Mouse (Mus musculus) ES-E14 (cell line): ENCODE measurements around the gene Cramp1l. TPM values are rescaled to one million over a fixed set of nuclear protein-coding genes. Genes with fewer than 3 reads are reported as not detected.

Source experiments
- DNase-seq: peaks from one replicate; pipeline ENCODE4 v3.0.0-alpha.2; 2013; ENCODE audit warnings: low read depth, low spot score
- H3K27ac ChIP-seq: 2 replicates; pipeline ENCODE4 v1.5.1; 2012; ENCODE audit warnings: low read depth, mild to moderate bottlenecking, low read length, moderate library complexity, mixed read lengths; ENCODE audit not compliant: poor library complexity, insufficient read depth, severe bottlenecking
- H3K36me3 ChIP-seq: 2 replicates; pipeline ENCODE4 v1.6.1; 2012; ENCODE audit warnings: mild to moderate bottlenecking, low read length, moderate library complexity, mixed read lengths; ENCODE audit not compliant: control insufficient read depth, poor library complexity, insufficient read depth, severe bottlenecking
- H3K4me1 ChIP-seq, 2 experiments: fragments of 150-350 bp in 1 of 2; sonication (generic) in 1 of 2; 2 replicates each; pipeline ENCODE4 v1.6.1; 2012; ENCODE audit warnings: low read length in 2 of 2, mild to moderate bottlenecking in 1 of 2, mixed read lengths in 1 of 2; ENCODE audit not compliant: control insufficient read depth in 2 of 2, insufficient read depth in 2 of 2, poor library complexity in 1 of 2
- H3K4me3 ChIP-seq, 2 experiments: fragments of 150-350 bp in 1 of 2; sonication (generic) in 1 of 2; 2 replicates each; pipeline ENCODE4 v1.5.1; 2012; ENCODE audit warnings: low read length in 2 of 2, low read depth in 1 of 2, mild to moderate bottlenecking in 1 of 2, mixed read lengths in 1 of 2; ENCODE audit not compliant: insufficient read depth in 1 of 2, poor library complexity in 1 of 2, severe bottlenecking in 1 of 2
- H3K9ac ChIP-seq: 2 replicates; pipeline ENCODE4 v1.6.1; 2012; ENCODE audit warnings: low read depth, mild to moderate bottlenecking, low read length, mixed read lengths; ENCODE audit not compliant: poor library complexity, insufficient read depth, severe bottlenecking
- H3K9me3 ChIP-seq: fragments of 150-350 bp; sonication (generic); 2 replicates; pipeline ENCODE4 v1.6.1; 2012; ENCODE audit warnings: low read depth, mild to moderate bottlenecking, low read length; ENCODE audit not compliant: control insufficient read depth, insufficient read depth
- CHD2 ChIP-seq: IDR thresholded peaks from 2 replicates; pipeline ENCODE4 v1.6.1; 2014; ENCODE audit warnings: mild to moderate bottlenecking, low read depth, low read length, inconsistent platforms
- HCFC1 ChIP-seq: IDR thresholded peaks from 2 replicates; pipeline ENCODE4 v1.6.1; 2012; ENCODE audit warnings: low read length, inconsistent platforms, borderline replicate concordance; ENCODE audit not compliant: insufficient read depth
- MAFK ChIP-seq: IDR thresholded peaks from 2 replicates; pipeline ENCODE4 v1.6.1; 2014; ENCODE audit warnings: mild to moderate bottlenecking, low read depth, low read length, inconsistent platforms; ENCODE audit not compliant: insufficient read depth
- ZC3H11A ChIP-seq: IDR thresholded peaks from 2 replicates; pipeline ENCODE4 v1.6.1; 2012; ENCODE audit warnings: low read depth, mild to moderate bottlenecking, inconsistent platforms, low read length, borderline replicate concordance
- ZNF384 ChIP-seq: IDR thresholded peaks from 2 replicates; pipeline ENCODE4 v1.6.1; 2012; ENCODE audit warnings: low read depth, low read length, inconsistent platforms
- in situ Hi-C, 2 experiments: fragments of 600-800 bp; cut with MboI; formaldehyde crosslinking; loops; one replicate each; pipeline ENCODE4 v1.15.1; 2025; ENCODE audit warnings: low sequenced_read_pairs in 2 of 2, inconsistent platforms in 1 of 2; ENCODE audit not compliant: unreplicated experiment in 2 of 2
- total RNA-seq: library from RNA; depleted of rRNA; stranded (reverse); fragments of 300-350 nt; gene quantifications from 2 replicates; pipeline ENCODE4 v1.2.3, GENCODE M21; 2012; rRNA removed

The Cramp1l gene
- total RNA-seq: 9.1 and 11.6 TPM in 2 replicates

GRCm38 (mm10) chr17:25015655-25016291 lies at the start of gene Cramp1l, which contains the start of gene Ift140:
Cramp1l (minus strand) TSS chr17:25015788.
Ift140 (plus strand) TSS chr17:25016085.
- peaks cover 9% of the 10 kb centered on the region; the same call in 1 of the 2 replicates for H3K36me3 ChIP-seq
- peak; percentile 97 for DNase-seq
- no peak for TF ChIP-seq HCFC1
- TF ChIP-seq MAFK: no peak
- no peak for TF ChIP-seq ZC3H11A
- TF ChIP-seq CHD2: peak; percentile 76
- peak within 1 kb of the TSS; percentile 79 to 89 for H3K4me3 ChIP-seq
- H3K9me3 ChIP-seq: no peaks in the 10 kb centered on the region
- peak within 1 kb of the TSS; percentile 81 for H3K9ac ChIP-seq
- H3K4me1 ChIP-seq: peaks cover 1 to 2% of the 10 kb centered on the region in 2 experiments; a peak in 3 of 4 replicates
- in situ Hi-C loops: no loop called here
- H3K27ac ChIP-seq: no peak within 1 kb of the TSS

- no peak for DNase-seq
- in situ Hi-C loops: no loop called here
- H3K36me3 ChIP-seq: no peaks in the 10 kb centered on the region
- H3K9me3 ChIP-seq: no peaks in the 10 kb centered on the region
- H3K4me3 ChIP-seq: no peak overlapping the region
- H3K27ac ChIP-seq: no peak overlapping the region
- H3K4me1 ChIP-seq: no peaks in the 10 kb centered on the region
- no peak for TF ChIP-seq CHD2
- no peak for TF ChIP-seq MAFK
- no peak for TF ChIP-seq HCFC1
- TF ChIP-seq ZNF384: no peak
- no peak for TF ChIP-seq ZC3H11A
- no peak overlapping the region for H3K9ac ChIP-seq
These were observed 49.6 kb upstream of the Cramp1l start for GRCm38 (mm10) chr17:25065189-25065588.

GRCm38 (mm10) chr17:25064351-25064750 lies 48.8 kb upstream of the Cramp1l start:
- DNase-seq: no peak
- in situ Hi-C loops: no loop called here

GRCm38 (mm10) chr17:25063872-25064271 lies 48.3 kb upstream of the Cramp1l start:
- in situ Hi-C loops: no loop called here
- Histone ChIP-seq H3K9me3 (no peaks in the 10 kb centered on the region), H3K36me3 (no peaks in the 10 kb centered on the region), H3K4me1 (no peaks in the 10 kb centered on the region), H3K4me3 (no peak overlapping the region), H3K9ac (no peak overlapping the region), H3K27ac (no peak overlapping the region)
- DNase-seq: no peak
- TF ChIP-seq HCFC1 (no peak), MAFK (no peak), CHD2 (no peak), ZC3H11A (no peak), ZNF384 (no peak)

More at GRCm38 (mm10) chr17:25064351-25064750, 48.8 kb upstream of the Cramp1l start:
- Histone ChIP-seq H3K36me3 (no peaks in the 10 kb centered on the region), H3K9ac (no peak overlapping the region), H3K9me3 (no peaks in the 10 kb centered on the region), H3K4me3 (no peak overlapping the region), H3K4me1 (no peaks in the 10 kb centered on the region), H3K27ac (no peak overlapping the region)
- TF ChIP-seq HCFC1 (no peak), ZC3H11A (no peak), CHD2 (no peak), MAFK (no peak), ZNF384 (no peak)
